Mouse (Mus musculus) neural tube, embryonic 14.5 days (tissue): ENCODE data around the gene Abca13. TPM values are rescaled to one million over a fixed set of nuclear protein-coding genes. Genes with fewer than 3 reads are reported as not detected.
"Not testable (repeated sequence)": the region's sequence is repeated elsewhere in the genome, so short reads cannot be mapped to it uniquely, and the experiment has no call there.

Source experiments
- ATAC-seq: fragments of 200-750 bp; cut with Nextera tagmentation; 2 replicates; pipeline ENCODE4 v1.8.0; 2017; ENCODE audit warnings: low read depth, mild to moderate bottlenecking, moderate TSS enrichment, moderate library complexity
- H3K27ac ChIP-seq: fragments of 300-500 bp; sonication (generic); 2 replicates; pipeline ENCODE4 v1.5.1; 2014; ENCODE audit warnings: low read depth, mild to moderate bottlenecking, control low read depth, low read length, moderate library complexity, mixed read lengths
- H3K27me3 ChIP-seq: fragments of 300-500 bp; sonication (generic); 2 replicates; pipeline ENCODE4 v1.6.1; 2014; ENCODE audit warnings: low read length; ENCODE audit not compliant: control insufficient read depth, insufficient read depth
- H3K36me3 ChIP-seq: fragments of 300-500 bp; sonication (generic); 2 replicates; pipeline ENCODE4 v1.6.1; 2014; ENCODE audit warnings: low read length, mixed read lengths; ENCODE audit not compliant: control insufficient read depth, insufficient read depth
- H3K4me1 ChIP-seq: fragments of 300-500 bp; sonication (generic); 2 replicates; pipeline ENCODE4 v1.6.1; 2014; ENCODE audit warnings: low read length; ENCODE audit not compliant: control insufficient read depth, insufficient read depth
- H3K4me2 ChIP-seq: fragments of 300-500 bp; sonication (generic); 2 replicates; pipeline ENCODE4 v1.6.1; 2014; ENCODE audit warnings: mild to moderate bottlenecking, low read depth, low read length, control low read depth
- H3K4me3 ChIP-seq: fragments of 300-500 bp; sonication (generic); 2 replicates; pipeline ENCODE4 v1.5.1; 2014; ENCODE audit warnings: low read depth, low read length, control low read depth, mixed read lengths
- H3K9ac ChIP-seq: fragments of 300-500 bp; sonication (generic); replicated peaks from 2 replicates; pipeline ENCODE4 v1.6.1; 2014; ENCODE audit warnings: low read depth, mild to moderate bottlenecking, control low read depth, low read length, mixed read lengths
- H3K9me3 ChIP-seq: fragments of 300-500 bp; sonication (generic); 2 replicates; pipeline ENCODE4 v1.6.1; 2016; ENCODE audit warnings: low read length; ENCODE audit not compliant: control insufficient read depth
- WGBS: fragments of 180-500 bp; shearing (Covaris S2); extraction: QIAGEN DNeasy Blood & Tissue Kit; methylation state at CpG from one replicate; pipeline ENCODE4 v1.1.7; 2014; 5-methylcytosine and 5-hydroxymethylcytosine counted together
- polyA plus RNA-seq: library from polyadenylated mRNA; unstranded; fragments of >200 nt; fragmentation: Nextera tagmentation; extraction: Ambion mirVana; gene quantifications from 2 replicates; pipeline ENCODE4 v1.2.1, GENCODE M21; 2014

The Abca13 gene
- polyA plus RNA-seq, 1 experiment from 2014 or later, result 0.01 TPM

DNA sequence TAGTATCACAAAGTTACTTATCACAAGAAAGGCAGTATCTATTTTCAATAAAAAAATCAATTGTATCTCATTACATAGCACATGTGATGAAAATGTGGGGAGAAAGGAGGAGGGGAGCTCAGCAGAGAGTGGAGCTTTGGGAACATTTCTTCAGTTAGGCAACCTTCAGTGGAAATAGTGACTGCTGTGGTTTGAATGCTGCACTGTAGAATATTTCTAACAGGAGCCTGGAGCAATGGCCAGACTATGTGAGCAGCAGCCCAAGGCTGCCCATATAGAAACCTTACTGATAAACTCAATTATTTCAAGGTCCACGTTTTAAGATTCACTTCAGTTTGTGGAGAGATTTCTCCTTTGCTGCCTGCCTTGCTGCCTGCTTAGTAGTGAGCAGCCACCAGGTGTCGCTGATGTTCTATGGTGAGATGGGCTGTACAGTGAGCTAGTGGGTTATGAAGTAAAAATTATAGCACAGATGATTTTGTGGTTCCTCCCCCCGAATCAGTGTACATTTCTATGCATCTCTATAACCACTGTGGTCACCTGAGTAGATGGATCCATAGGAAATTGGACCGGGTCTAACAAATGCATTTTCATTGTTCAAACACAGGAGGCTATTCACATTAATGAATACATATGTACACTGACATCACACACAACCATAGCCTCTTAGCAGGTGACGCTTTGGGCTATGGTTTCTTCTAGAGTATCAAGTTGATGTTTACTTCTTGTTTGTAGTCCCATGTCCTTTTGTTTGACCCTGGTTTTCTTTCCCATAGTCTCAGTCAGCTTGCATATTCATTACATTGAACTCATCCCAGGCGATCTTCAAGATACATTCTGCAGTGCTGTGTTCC is 125.6 kb downstream of the Abca13 start:
- no peaks in the 10 kb centered on the region for H3K36me3 ChIP-seq
- H3K27ac ChIP-seq, result no peak overlapping the region
- WGBS, result 37% methylated on average over 6 of the region's 6 CpGs
- no peak overlapping the region for H3K4me2 ChIP-seq
- H3K4me1 ChIP-seq, result no peaks in the 10 kb centered on the region
- peak; percentile 95 for ATAC-seq
- no peak overlapping the region for H3K9ac ChIP-seq
- no peaks in the 10 kb centered on the region for H3K27me3 ChIP-seq
- no peak overlapping the region for H3K4me3 ChIP-seq
- no peaks in the 10 kb centered on the region for H3K9me3 ChIP-seq

GRCm38 (mm10) chr11:9338151-9338550 is 146.4 kb downstream of the Abca13 start:
- Histone ChIP-seq H3K4me1 (no peaks in the 10 kb centered on the region), H3K9ac (no peak overlapping the region), H3K36me3 (no peaks in the 10 kb centered on the region), H3K4me3 (no peak overlapping the region), H3K9me3 (no peaks in the 10 kb centered on the region), H3K27me3 (no peaks in the 10 kb centered on the region), H3K27ac (no peak overlapping the region), H3K4me2 (no peak overlapping the region)
- ATAC-seq, result no peak
- WGBS, result 88% methylated on average over 3 of the region's 3 CpGs

GRCm38 (mm10) chr11:9347724-9348123 is 156.0 kb downstream of the Abca13 start:
- Histone ChIP-seq H3K36me3 (no peaks in the 10 kb centered on the region), H3K9me3 (no peaks in the 10 kb centered on the region), H3K9ac (no peak overlapping the region), H3K4me2 (no peak overlapping the region), H3K4me1 (no peaks in the 10 kb centered on the region), H3K4me3 (no peak overlapping the region), H3K27ac (no peak overlapping the region), H3K27me3 (no peaks in the 10 kb centered on the region)
- no peak for ATAC-seq
- WGBS, result 47% methylated on average over 3 of the region's 3 CpGs

DNA sequence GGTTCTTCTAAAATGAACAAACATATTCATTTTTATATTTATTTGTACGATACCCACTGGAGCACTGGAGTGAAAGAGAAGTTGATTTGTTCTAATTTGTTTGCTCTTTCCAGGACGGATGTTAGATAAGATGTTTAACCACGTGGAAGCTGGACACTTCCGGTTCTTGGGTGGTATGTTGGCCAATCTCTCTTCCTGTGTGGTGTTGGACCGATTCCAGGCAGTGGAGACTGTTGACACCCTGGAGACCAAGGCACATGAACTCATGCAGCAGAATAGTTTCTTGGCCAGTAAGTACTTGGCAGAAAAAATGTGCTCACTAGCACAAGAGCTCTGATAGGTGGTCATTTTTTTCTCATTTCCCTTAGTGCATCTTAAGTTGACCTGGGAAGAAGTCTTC is 181.4 kb downstream of the Abca13 start:
- Histone ChIP-seq H3K36me3 (no peaks in the 10 kb centered on the region), H3K4me2 (no peak overlapping the region), H3K27me3 (no peaks in the 10 kb centered on the region), H3K9ac (no peak overlapping the region), H3K4me3 (no peak overlapping the region), H3K9me3 (no peaks in the 10 kb centered on the region), H3K4me1 (no peaks in the 10 kb centered on the region), H3K27ac (no peak overlapping the region)
- ATAC-seq, result no peak
- WGBS, result 86% methylated on average over 5 of the region's 5 CpGs

DNA sequence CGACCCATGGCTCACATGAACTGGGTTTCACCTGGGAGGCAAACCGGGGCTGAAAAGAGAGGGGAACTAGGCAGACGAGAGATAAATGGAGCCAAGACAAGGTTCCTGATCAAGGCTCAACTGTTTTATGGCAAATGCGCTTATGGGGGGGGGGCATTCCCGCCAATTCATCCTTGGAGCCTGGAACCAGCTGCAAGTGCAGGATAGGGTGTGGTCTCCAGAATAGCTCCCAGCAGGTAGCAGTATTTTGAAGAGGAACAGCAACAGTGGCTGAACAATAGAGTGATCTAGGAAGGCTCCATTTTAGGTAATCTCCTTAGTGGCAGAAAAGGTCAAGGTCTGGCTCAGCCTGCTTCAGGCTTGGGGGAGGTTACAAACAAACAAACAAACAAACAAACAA is 182.7 kb downstream of the Abca13 start:
- not testable (repeated sequence) for H3K4me2 ChIP-seq, H3K4me1 ChIP-seq, ATAC-seq, H3K4me3 ChIP-seq, H3K36me3 ChIP-seq, H3K27me3 ChIP-seq, H3K9me3 ChIP-seq, H3K9ac ChIP-seq, H3K27ac ChIP-seq
- WGBS, result 75% methylated on average over 5 of the region's 5 CpGs

- no peaks in the 10 kb centered on the region for H3K27me3 ChIP-seq
- H3K4me1 ChIP-seq, result no peaks in the 10 kb centered on the region
- WGBS, result 94% methylated on average over 1 of the region's 1 CpGs
- no peak overlapping the region for H3K4me3 ChIP-seq
- no peaks in the 10 kb centered on the region for H3K36me3 ChIP-seq
- no peak for ATAC-seq
- no peaks in the 10 kb centered on the region for H3K9me3 ChIP-seq
- H3K9ac ChIP-seq, result no peak overlapping the region
- H3K27ac ChIP-seq, result no peak overlapping the region
- no peak overlapping the region for H3K4me2 ChIP-seq
Observed at GRCm38 (mm10) chr11:9388520-9388919, 196.8 kb downstream of the Abca13 start.

DNA sequence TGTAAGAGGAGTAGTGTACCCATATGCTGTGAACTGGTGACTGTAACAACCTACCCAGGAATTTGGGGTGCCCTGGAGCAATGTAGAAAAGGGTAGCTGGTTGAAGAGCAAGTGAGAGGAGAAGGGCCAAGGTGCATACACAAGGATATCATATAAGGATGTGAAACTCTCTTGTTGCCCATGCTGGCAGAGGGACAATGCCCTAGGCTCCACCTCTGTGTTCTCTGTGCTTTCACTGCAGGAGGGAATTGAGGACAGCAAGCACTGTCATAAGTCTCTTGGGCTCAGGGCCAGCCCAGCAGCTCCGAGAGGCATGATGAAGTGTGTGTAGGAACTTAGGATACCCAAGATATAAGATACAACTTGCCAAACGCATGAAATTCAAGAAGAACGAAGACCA is 225.2 kb downstream of the Abca13 start:
- no peaks in the 10 kb centered on the region for H3K9me3 ChIP-seq
- no peak overlapping the region for H3K27ac ChIP-seq
- 79% methylated on average over 3 of the region's 3 CpGs for WGBS
- no peak for ATAC-seq
- H3K27me3 ChIP-seq, result no peaks in the 10 kb centered on the region
- no peak overlapping the region for H3K4me3 ChIP-seq
- no peaks in the 10 kb centered on the region for H3K4me1 ChIP-seq
- H3K4me2 ChIP-seq, result no peak overlapping the region
- H3K9ac ChIP-seq, result no peak overlapping the region
- H3K36me3 ChIP-seq, result no peaks in the 10 kb centered on the region

DNA sequence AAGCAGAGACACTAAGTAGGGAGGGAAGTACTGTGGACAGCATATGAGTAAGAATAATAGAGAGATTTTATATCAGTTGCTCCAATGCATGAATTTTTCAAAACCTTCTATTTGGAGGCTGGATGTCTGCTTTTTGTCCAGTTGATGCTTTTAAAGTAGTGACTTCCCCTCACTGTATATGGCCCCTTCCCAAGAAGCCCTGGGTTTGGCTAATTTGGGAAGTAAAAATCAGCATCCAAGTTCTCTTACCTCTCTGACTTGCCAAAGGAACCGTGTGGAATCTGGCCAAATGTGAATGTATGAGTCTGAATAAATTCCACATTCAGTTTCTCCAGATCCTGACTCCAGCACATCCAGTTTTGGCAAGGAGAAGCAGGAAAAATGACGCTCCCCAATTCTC is 228.5 kb downstream of the Abca13 start:
- H3K9me3 ChIP-seq, result no peaks in the 10 kb centered on the region
- no peak overlapping the region for H3K4me3 ChIP-seq
- 62% methylated on average over 2 of the region's 2 CpGs for WGBS
- no peaks in the 10 kb centered on the region for H3K4me1 ChIP-seq
- no peaks in the 10 kb centered on the region for H3K27me3 ChIP-seq
- no peak overlapping the region for H3K27ac ChIP-seq
- no peaks in the 10 kb centered on the region for H3K36me3 ChIP-seq
- no peak for ATAC-seq
- H3K4me2 ChIP-seq, result no peak overlapping the region
- H3K9ac ChIP-seq, result no peak overlapping the region

- Histone ChIP-seq H3K4me3 (no peak overlapping the region), H3K4me1 (no peaks in the 10 kb centered on the region), H3K4me2 (no peak overlapping the region), H3K9ac (no peak overlapping the region), H3K36me3 (no peaks in the 10 kb centered on the region), H3K27ac (no peak overlapping the region), H3K9me3 (no peaks in the 10 kb centered on the region), H3K27me3 (no peaks in the 10 kb centered on the region)
- 91% methylated on average over 3 of the region's 3 CpGs for WGBS
- no peak for ATAC-seq
Observed at GRCm38 (mm10) chr11:9427411-9427810, 235.7 kb downstream of the Abca13 start.
